Mouse (Mus musculus) forebrain, embryonic 10.5 days (tissue): ENCODE measurements at regions not wholly inside any gene's neighbourhood (a gene's known extent, or its start where the extent isn't known, plus 50 kb on each side); places are given as distances from the start of the nearest gene placed in this dataset.

Experiments used
- DNase-seq: peaks from one replicate; pipeline ENCODE4 v3.0.0-alpha.2; 2017; ENCODE audit warnings: low spot score; ENCODE audit errors: extremely low spot score
- H3K27ac ChIP-seq: fragments of 300-500 bp; sonication (generic); 2 replicates; pipeline ENCODE4 v1.5.1; 2016; ENCODE audit warnings: mild to moderate bottlenecking
- H3K27me3 ChIP-seq: fragments of 300-500 bp; sonication (generic); 2 replicates; pipeline ENCODE4 v1.6.1; 2016; ENCODE audit warnings: mild to moderate bottlenecking; ENCODE audit not compliant: poor library complexity, severe bottlenecking
- H3K36me3 ChIP-seq: fragments of 300-500 bp; sonication (generic); replicated peaks from 2 replicates; pipeline ENCODE4 v1.6.1; 2016; ENCODE audit warnings: mild to moderate bottlenecking, moderate library complexity
- H3K4me1 ChIP-seq: fragments of 300-500 bp; sonication (generic); 2 replicates; pipeline ENCODE4 v1.6.1; 2016
- H3K4me3 ChIP-seq: fragments of 300-500 bp; sonication (generic); 2 replicates; pipeline ENCODE4 v1.5.1; 2016; ENCODE audit warnings: mild to moderate bottlenecking, moderate library complexity
- H3K9me3 ChIP-seq: fragments of 300-500 bp; sonication (generic); 2 replicates; pipeline ENCODE4 v1.6.1; 2016; ENCODE audit warnings: mild to moderate bottlenecking, moderate library complexity
- WGBS: fragments of 180-500 bp; shearing (Covaris S2); methylation state at CpG from one replicate; pipeline ENCODE4 v1.1.7; 2016; 5-methylcytosine and 5-hydroxymethylcytosine counted together

DNA sequence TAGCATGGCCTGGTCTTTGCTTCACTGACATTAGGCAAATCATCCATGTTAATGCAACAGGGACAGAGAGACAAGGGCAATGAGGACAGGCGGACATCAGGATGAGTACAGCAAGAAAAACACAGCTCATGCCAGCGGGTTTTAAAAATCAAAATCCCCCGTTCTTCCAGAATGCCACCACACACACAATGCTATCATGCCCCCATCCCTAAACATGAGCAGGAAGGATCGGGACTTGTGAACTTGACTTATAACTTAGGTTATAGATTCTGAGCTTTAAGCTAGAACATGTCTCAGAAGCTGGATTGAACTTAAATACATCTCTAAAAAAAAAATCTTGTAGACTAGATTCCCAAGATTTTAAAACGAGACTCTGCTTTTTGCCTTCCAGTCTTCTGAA is 564.8 kb downstream of the Tox3 start:
- H3K27ac ChIP-seq, result no peak overlapping the region
- no peaks in the 10 kb centered on the region for H3K9me3 ChIP-seq
- H3K4me1 ChIP-seq, result peaks cover 44% of the 10 kb centered on the region
- H3K36me3 ChIP-seq, result no peaks in the 10 kb centered on the region
- DNase-seq, result no peak
- H3K27me3 ChIP-seq, result peaks cover 27% of the 10 kb centered on the region
- WGBS, result 81% methylated on average over 5 of the region's 5 CpGs
- H3K4me3 ChIP-seq, result no peak overlapping the region

DNA sequence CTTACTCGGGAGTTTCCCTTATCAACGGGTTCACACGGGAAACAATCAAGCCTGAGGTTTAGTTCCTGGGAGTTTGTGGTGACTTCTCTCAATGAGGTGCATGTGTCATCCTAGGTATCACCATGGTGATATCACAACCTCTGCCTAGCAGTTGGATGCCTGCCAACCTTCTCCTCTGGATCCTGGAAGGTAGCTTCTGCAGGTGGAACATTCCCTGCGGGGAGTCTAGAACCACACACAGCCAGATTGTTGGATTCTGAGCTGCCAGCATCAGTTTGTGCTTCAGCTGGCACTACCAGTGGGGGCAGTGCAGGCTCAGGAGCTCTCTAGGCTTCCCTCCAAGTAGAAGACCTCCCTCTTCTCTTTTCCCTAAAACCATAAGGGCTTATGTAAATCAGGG is 581.8 kb downstream of the Tox3 start:
- Histone ChIP-seq H3K4me1 (no peaks in the 10 kb centered on the region), H3K27me3 (no peaks in the 10 kb centered on the region), H3K27ac (no peak overlapping the region), H3K9me3 (no peaks in the 10 kb centered on the region), H3K4me3 (no peak overlapping the region), H3K36me3 (no peaks in the 10 kb centered on the region)
- WGBS, result 78% methylated on average over 4 of the region's 4 CpGs
- DNase-seq, result no peak

DNA sequence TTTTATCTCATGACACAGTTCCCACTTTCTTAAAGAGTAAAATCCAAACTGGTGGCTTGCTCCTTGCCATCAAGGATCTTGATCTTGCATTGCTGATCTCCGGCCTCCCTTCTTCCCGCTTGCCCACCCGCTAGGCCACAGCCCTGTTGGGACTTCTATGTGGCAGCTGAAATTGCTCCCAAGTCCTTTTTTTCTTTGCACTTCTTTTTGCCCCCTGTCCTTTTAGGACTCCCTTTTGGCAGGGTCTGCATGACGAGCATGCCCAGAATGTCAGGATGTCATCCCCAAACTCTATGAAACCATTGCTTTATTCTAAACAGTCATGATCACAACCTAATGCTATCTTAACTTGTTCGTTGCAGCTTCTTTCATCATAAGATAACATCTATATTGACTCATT is 588.6 kb downstream of the Tox3 start:
- no peak overlapping the region for H3K4me3 ChIP-seq
- H3K27ac ChIP-seq, result no peak overlapping the region
- no peak for DNase-seq
- 90% methylated on average over 5 of the region's 5 CpGs for WGBS
- no peaks in the 10 kb centered on the region for H3K9me3 ChIP-seq
- H3K27me3 ChIP-seq, result no peaks in the 10 kb centered on the region
- H3K4me1 ChIP-seq, result peaks cover 4% of the 10 kb centered on the region
- no peaks in the 10 kb centered on the region for H3K36me3 ChIP-seq

DNA sequence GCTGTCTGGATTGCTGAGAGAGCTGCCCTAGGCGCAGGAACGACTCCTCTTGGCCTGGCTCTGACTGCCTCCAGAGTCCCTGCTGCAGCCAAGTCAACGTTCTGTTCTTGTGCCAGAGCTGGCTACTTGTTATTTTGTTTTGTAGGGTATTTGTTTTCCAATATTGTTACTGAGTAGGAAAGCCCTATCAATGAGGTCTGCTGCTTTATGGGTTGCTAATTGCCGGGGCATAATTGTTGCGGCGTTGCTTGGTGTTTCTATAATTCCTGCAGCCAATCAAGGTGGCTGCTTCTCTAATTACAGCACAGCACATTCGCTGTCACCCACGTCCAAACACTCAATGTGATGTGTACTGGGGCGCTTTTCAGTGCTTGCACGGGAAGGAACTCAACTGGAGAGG is 589.4 kb downstream of the Tox3 start:
- peaks cover 4% of the 10 kb centered on the region for H3K4me1 ChIP-seq
- 75% methylated on average over 10 of the region's 10 CpGs for WGBS
- H3K27me3 ChIP-seq, result no peaks in the 10 kb centered on the region
- H3K4me3 ChIP-seq, result no peak overlapping the region
- H3K36me3 ChIP-seq, result no peaks in the 10 kb centered on the region
- H3K9me3 ChIP-seq, result no peaks in the 10 kb centered on the region
- no peak for DNase-seq
- H3K27ac ChIP-seq, result no peak overlapping the region

DNA sequence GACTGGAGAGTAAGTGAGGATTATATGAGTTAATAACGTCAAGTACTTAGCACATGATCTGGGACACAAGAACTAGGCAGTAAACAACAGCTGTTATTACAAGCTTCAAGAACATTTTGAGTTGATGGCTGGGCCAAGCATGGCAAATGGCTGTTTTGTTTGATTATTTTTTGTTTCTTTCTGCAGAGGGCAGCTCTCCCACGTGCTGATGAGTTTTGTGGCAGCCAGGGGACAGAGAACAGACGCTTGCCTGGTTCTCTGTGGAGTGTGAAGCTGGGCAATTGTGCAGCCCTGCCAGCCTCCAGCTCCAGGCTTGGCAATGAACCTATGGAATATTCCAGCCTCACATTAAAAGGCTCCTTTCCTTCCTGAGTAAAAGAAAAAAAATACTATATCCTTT is 592.2 kb downstream of the Tox3 start:
- Histone ChIP-seq H3K27me3 (no peaks in the 10 kb centered on the region), H3K4me1 (peaks cover 4% of the 10 kb centered on the region), H3K4me3 (no peak overlapping the region), H3K27ac (no peak overlapping the region), H3K9me3 (no peaks in the 10 kb centered on the region), H3K36me3 (no peaks in the 10 kb centered on the region)
- WGBS, result 72% methylated on average over 3 of the region's 3 CpGs
- DNase-seq, result no peak

DNA sequence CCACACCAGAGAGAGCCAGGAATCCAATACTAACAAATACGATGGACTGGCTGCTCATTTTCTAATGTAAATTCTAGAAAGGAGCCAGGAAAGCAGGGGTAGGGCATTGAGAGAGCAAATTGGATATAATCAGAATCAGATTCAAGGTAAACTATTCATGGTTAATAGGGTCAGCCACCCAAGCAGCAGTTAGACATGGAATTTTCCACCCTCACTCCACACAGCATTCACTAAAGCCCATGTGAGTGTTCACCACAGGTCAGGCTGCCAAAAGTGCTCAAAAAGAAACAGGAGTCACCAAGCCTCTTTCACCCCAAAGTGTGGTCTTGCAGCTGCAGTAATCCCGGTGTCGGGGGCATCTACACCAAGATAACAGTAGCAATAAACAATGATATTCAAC is 596.9 kb downstream of the Tox3 start:
- Histone ChIP-seq H3K4me1 (no peaks in the 10 kb centered on the region), H3K4me3 (no peak overlapping the region), H3K9me3 (no peaks in the 10 kb centered on the region), H3K27ac (no peak overlapping the region), H3K27me3 (no peaks in the 10 kb centered on the region), H3K36me3 (no peaks in the 10 kb centered on the region)
- WGBS, result 85% methylated on average over 3 of the region's 3 CpGs
- no peak for DNase-seq

DNA sequence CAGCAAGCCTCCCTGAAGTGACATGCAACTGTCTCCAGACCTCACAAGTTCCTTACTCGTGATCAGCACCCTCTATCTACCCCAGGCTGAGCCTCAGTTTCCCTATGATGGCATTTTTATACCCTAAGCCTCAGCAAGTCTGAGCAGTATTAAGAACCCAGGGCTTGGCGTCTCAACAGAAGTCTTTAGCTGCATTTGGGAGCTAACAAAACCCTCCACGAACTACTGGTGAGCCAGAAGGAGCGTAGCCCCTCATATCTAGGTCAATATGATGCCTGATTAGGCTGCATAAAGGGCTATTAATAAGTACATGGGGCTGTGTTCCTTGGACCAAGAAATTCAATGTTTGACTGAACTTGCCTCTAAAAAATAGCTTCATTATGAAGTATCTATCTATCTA is 600.4 kb downstream of the Tox3 start:
- no peaks in the 10 kb centered on the region for H3K4me1 ChIP-seq
- no peak overlapping the region for H3K4me3 ChIP-seq

DNA sequence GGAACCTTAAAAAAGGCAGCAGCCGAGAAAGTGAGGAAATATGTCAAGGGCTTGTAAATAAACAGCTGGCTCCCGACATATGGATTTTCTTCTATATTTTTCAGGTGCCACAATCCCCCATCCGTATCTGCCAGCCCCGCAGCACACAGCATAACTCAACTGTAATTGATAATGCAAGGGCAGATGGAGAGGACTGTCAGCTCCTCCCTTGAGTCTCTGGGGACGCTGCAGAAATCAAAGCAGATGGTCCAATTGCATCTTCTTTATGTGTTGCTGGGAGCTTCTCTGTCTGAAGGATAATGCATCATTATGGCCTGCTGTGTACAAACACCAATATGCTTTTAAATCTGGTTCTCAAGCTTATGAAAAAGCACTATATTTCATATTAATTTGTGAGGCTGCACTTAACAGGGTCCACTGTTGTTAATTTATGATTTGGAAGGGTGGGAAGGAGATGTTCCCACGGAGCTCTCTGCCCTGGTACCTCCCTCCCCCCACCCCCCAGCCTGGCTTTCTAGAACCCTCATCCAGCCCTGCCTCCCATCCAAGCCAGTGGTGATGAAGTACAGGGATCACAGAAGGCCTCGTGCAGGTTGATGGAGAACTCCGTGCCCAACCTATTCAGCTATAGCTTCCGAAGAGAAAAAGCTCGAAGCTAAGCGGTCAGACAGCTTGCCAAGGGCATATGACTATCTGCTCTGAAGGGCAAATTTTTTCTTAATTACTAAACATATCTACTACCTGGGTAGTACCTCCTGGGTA is 603.7 kb downstream of the Tox3 start:
- no peak overlapping the region for H3K27ac ChIP-seq
- WGBS, result 90% methylated on average over 11 of the region's 11 CpGs

More for the DNA sequence above, 600.4 kb downstream of the Tox3 start:
- Histone ChIP-seq H3K9me3 (no peaks in the 10 kb centered on the region), H3K27ac (no peak overlapping the region), H3K36me3 (no peaks in the 10 kb centered on the region), H3K27me3 (no peaks in the 10 kb centered on the region)
- DNase-seq, result no peak
- 84% methylated on average over 4 of the region's 4 CpGs for WGBS

DNA sequence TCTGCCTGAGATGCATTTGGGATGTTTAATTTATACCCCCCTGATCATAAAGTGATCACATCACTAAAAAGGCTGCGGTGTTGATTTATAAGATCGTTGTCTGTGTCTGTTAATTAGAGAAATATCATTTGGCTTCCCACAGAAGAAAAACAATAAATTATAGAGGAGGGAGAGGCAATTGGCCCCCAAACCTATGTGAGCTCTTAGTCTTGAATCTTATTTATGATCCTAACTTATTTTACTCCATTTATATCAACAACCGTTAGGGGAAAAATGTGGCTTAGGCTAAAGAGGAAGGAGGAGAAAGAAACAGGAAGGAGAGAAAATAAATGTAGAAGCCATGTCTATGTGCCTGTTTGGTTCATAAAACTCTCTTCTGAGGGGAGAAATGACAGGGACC is 609.5 kb downstream of the Tox3 start:
- H3K9me3 ChIP-seq, result no peaks in the 10 kb centered on the region
- no peaks in the 10 kb centered on the region for H3K27me3 ChIP-seq
- 93% methylated on average over 3 of the region's 3 CpGs for WGBS
- no peak for DNase-seq
- no peak overlapping the region for H3K27ac ChIP-seq
- no peaks in the 10 kb centered on the region for H3K36me3 ChIP-seq
- no peaks in the 10 kb centered on the region for H3K4me1 ChIP-seq
- H3K4me3 ChIP-seq, result no peak overlapping the region

More for the DNA sequence above, 603.7 kb downstream of the Tox3 start:
- Histone ChIP-seq H3K9me3 (no peaks in the 10 kb centered on the region), H3K36me3 (no peaks in the 10 kb centered on the region), H3K4me3 (no peak overlapping the region), H3K4me1 (no peaks in the 10 kb centered on the region), H3K27me3 (no peaks in the 10 kb centered on the region)
- DNase-seq, result no peak

DNA sequence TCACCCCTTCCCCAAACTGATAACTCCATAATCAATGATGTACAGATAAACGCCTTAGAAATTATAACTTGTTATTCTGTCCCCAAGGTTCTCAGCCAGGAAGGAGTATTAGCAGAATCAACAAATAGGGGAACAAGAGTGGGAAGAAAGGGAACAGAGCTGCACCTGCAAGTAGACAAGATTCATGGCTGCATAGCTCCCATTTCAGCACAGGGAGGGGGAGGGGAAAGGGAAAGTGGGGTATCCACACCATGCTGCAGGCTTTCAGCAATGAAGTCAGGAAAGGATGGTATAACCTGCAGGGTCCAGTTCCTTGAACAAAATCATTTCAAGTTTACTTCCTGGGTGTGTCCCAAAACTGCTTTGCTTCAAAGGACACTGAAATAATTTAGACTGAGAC is 610.5 kb downstream of the Tox3 start:
- H3K4me3 ChIP-seq, result no peak overlapping the region
- H3K36me3 ChIP-seq, result no peaks in the 10 kb centered on the region
- DNase-seq, result no peak
- WGBS, result 87% methylated on average over 1 of the region's 1 CpGs
- H3K27me3 ChIP-seq, result no peaks in the 10 kb centered on the region
- H3K27ac ChIP-seq, result no peak overlapping the region
- no peaks in the 10 kb centered on the region for H3K4me1 ChIP-seq
- H3K9me3 ChIP-seq, result no peaks in the 10 kb centered on the region

DNA sequence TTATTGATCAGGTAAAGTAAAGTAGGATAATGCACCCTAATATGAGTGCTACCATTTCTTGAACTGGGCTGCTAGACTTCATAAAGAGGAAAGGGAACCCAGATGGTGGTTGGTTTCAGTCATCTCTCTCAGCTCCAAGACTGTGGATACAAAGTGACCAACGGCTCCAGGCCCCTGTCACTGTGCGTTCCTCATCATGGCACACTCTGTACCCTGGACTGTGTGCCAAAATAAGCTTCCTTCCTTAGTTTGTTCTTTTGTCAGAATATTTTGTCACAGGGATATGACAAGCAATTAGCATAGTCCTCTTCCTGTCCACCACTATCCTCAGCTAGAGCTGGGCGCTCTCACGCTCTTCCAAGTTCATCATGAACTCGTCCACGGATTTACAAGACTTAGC is 620.9 kb downstream of the Tox3 start:
- Histone ChIP-seq H3K4me1 (no peaks in the 10 kb centered on the region), H3K9me3 (no peaks in the 10 kb centered on the region), H3K4me3 (no peak overlapping the region), H3K36me3 (no peaks in the 10 kb centered on the region), H3K27me3 (no peaks in the 10 kb centered on the region), H3K27ac (no peak overlapping the region)
- DNase-seq, result no peak
- WGBS, result 94% methylated on average over 6 of the region's 6 CpGs

DNA sequence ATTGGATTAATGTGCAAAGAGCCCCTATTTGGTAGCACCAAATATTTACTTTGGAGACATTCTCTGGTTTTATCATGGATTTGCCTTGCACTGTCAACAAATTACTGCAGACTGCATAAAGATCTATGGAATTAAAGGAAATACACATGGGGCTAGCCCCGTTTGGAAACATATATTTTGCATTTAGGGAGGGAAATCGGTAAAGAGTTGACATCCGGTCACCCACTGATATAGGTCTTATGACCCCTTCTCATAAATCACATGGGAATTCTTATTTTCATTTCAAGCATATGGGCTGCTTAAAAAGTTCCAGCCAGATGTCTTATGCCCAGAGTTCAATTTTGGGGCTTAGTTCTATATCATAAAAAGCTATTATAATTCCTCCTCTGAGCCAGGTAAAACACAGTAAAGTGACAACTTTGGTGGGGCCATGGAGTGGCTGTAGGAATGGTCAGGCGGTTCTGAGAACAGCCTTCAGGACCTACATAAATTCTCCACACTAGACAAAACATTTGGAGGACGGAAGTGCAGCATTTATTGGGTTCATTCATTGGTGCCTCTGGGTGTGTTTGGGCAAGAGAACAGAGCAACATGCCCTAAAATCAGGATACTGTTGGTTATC is 626.3 kb downstream of the Tox3 start:
- Histone ChIP-seq H3K27ac (no peak overlapping the region), H3K9me3 (no peaks in the 10 kb centered on the region), H3K27me3 (no peaks in the 10 kb centered on the region), H3K4me3 (no peak overlapping the region), H3K36me3 (no peaks in the 10 kb centered on the region), H3K4me1 (no peaks in the 10 kb centered on the region)
- 87% methylated on average over 5 of the region's 5 CpGs for WGBS
- DNase-seq, result no peak

DNA sequence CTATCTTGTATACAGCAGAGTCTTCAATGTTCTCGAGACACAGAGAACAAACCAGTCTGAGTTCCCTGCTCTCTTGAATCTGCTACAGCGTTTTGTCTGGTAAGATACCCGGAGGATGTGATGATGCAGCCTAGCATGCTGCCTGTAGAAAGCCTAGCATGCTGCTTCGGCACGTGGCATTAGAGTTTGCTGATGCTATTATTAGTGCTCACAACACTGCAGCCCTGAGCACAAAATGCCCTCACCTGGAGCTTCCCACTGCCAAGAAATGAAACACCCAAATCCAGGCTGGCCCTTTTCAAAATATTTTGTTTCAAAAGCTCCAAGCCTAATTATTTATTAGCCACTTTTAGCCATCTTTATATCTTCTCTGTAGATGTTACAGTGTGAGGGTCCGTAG is 634.3 kb downstream of the Tox3 start:
- no peak overlapping the region for H3K27ac ChIP-seq
- no peaks in the 10 kb centered on the region for H3K27me3 ChIP-seq
- no peak overlapping the region for H3K4me3 ChIP-seq
- DNase-seq, result no peak
- no peaks in the 10 kb centered on the region for H3K36me3 ChIP-seq
- no peaks in the 10 kb centered on the region for H3K9me3 ChIP-seq
- no peaks in the 10 kb centered on the region for H3K4me1 ChIP-seq
- 83% methylated on average over 6 of the region's 6 CpGs for WGBS
